Mouse (Mus musculus): ENCODE data around the gene Ntrk2.
"Not testable (repeated sequence)": the region's sequence is repeated elsewhere in the genome, so short reads cannot be mapped to it uniquely, and the experiment has no call there.

DNA sequence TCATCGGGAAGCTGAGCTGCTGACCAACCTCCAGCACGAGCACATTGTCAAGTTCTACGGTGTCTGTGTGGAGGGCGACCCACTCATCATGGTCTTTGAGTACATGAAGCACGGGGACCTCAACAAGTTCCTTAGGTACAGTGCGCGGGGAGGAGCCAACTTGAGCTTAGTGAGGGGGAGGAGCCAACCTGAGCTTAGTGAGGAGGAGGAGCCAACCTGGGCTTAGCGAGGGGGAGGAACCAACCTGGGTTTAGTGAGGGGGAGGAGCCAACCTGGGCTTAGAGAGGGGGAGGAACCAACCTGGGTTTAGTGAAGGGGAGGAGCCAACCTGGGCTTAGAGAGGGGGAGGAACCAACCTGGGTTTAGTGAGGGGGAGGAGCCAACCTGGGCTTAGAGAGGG, 248.0 kb downstream of the Ntrk2 start:
- TF ChIP-seq CTCF (IDR thresholded peaks at IDR 0.05; ENCODE audit: insufficient read depth, low read length); POLR2A (IDR thresholded peaks at IDR 0.05; ENCODE audit: borderline replicate concordance, extremely low read depth, low read depth, low read length): not testable (repeated sequence)

Measured in lung, adult 2 months (tissue).